Mouse (Mus musculus) neutrophil, adult 83 days (primary cell): ENCODE results near the gene Arhgdig. TPM values are rescaled to one million over a fixed set of nuclear protein-coding genes. Genes with fewer than 3 reads are reported as not detected.

Experiments
- total RNA-seq, 2 experiments: library from RNA; stranded (reverse); gene quantifications; one replicate each; pipeline ENCODE4 v1.2.4; 2023

Gene Arhgdig
- under 1 TPM; 0.55 to 0.57 TPM for total RNA-seq

DNA sequence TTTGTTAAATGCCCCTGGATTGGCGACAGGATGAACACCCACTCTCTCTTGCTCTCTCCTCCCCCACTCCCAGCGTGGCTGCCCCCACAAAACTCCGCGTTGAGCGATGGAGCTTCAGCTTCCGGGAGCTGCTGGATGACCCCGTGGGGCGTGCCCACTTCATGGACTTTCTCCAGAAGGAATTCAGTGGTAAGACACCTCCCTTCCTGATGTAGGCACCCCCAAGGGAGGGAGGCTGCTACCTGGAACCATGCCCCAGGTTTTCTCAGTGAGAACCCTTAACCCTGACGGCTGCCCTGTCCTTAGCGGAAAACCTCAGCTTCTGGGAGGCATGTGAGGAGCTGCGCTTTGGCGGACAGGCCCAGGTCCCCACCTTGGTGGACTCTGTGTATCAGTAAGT lies at the start of gene Arhgdig:
TSS of gene Arhgdig (minus strand) at position 101 of the 400 bp plus-strand sequence.

DNA sequence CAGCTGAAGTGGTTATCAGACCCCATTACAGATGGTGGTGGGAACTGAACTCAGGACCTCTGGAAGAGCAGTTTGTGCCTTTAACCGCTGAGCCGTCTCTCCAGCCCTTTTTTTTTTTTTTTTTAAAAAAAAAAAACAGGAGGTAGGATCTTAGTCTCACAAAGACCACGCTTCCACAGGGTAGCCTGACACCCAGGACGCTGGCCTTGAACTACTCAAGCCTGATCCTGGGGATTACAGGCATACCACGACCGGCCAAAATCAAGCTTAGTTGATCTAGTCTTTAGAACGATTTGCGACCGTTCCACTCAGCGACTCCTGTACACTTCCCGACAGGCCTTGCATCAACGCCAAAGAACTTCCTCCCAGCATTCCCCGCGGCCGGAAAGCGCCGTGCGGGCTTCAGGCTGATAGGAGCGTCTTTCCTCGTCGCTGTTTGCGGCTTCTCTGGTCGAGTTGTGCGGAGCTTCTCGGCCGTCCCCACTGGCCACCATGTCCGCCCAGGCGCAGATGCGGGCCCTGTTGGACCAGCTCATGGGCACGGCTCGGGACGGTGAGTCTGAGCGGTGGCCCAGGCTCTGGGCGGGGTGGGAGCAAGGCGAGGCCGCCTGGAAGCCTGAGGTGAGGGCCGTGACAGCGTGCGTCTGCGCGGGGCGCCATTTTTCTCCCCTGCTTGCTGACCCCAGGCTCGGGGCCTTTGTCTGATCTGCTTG lies 45.1 kb upstream of the Arhgdig start, which contains the start of gene Luc7l:
TSS of gene Luc7l (plus strand) at position 358 of the 713 bp plus-strand sequence.

DNA sequence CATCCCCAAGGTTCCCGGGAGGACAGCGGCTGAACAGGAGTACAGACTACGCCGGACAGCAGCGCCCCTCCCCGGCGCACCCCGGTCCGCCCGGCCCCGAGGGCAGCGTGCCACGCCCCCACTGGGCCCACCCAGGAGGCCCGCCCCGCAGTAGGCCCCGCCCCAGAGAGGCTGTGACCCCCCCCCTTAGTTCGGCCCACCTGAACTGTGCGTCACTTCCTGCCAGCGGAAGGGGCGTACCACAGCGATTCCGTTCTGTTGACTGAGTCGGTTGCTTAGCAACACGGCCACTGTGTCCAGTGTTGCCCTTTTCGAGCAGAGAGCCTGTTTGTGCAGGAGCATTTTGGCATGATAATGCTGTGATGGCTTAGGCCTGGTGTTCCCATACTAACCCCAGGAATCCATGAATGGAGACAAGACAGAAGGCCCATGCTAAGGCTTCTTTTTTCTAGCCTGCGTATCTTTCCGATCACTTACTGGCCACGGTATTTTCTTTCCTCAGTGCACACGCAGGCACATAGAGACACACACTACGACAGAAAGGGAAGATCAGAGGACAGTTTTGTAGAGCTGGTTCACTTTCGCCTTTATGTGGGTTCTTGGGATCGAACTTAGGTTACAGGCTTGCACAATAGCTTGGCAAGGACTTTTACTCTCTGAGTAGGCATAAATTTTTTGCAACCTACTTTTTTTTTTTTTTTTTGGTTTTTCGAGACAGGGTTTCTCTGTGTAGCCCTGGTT lies 36.7 kb upstream of the Arhgdig start, which contains the start of gene Fam234a:
TSS of gene Fam234a (minus strand) at position 142 of the 741 bp plus-strand sequence.

DNA sequence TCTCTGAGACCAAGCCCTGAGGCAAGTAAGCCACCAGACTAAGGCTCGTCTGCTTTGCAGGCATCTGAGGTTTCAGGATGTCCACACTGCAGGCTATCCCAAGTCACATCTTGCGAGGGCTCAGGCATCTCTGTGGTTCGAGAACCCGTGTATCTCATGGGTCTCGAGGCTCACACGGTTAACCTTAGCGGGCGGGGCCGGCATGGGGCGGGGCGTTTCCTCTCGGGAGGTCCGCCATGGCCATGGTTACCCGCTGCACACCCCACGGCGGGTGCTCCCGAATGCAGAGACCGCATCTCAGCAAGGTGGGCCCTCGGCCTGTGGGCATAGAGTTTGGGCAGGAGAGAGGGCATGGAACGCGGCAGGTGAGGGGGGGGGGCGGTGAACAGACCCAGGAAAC lies 4.8 kb downstream of the Arhgdig start, which contains the start of gene Rgs11:
TSS of gene Rgs11 (plus strand) at position 215 of the 400 bp plus-strand sequence.

DNA sequence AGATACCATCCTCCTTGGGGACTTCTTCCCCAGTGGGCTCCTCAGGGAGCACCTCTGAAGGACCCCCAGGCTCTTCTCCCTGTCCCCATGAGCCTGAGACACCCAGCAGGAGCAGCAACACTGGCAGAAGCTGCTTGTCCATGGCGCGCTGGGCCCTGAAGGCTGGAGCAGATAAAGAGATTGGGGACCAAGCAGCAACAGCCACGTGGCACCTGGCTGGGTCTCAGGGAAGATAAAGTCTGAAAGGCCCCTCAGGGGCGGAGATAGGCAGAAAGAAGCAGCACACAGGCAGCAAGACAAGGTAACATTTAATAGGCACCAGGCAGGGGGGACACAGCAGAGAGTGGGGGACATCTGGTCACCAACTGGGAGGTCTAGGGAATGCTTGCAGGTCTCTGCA lies 8.7 kb downstream of the Arhgdig start, which contains the start of gene Pdia2:
TSS of gene Pdia2 (minus strand) at position 196 of the 400 bp plus-strand sequence.

Other genes starting within 250 kb of the Arhgdig start
- 10 to 100 TPM; 17.0 to 22.0 TPM for gene Capn15, start 222.0 kb downstream of the Arhgdig start, total RNA-seq
- 1 to 10 TPM; 1.7 to 1.9 TPM for gene Rab11fip3, start 138.2 kb downstream of the Arhgdig start, total RNA-seq
- gene Decr2, start 117.4 kb downstream of the Arhgdig start, total RNA-seq = 1 to 10 TPM; 3.8 to 4.5 TPM
- gene Nme4, start 112.2 kb downstream of the Arhgdig start, total RNA-seq = 1 to 10 TPM; 5.3 to 5.4 TPM
- gene Tmem8, start 94.5 kb downstream of the Arhgdig start, total RNA-seq = 10 to 100 TPM; 66.8 to 74.8 TPM
- 10 to 100 TPM; 34.5 to 41.7 TPM for gene Mrpl28, start 84.3 kb downstream of the Arhgdig start, total RNA-seq
- 10 to 100 TPM; 37.0 to 40.7 TPM for gene Axin1, start 69.1 kb downstream of the Arhgdig start, total RNA-seq
- gene Pdia2, start 8.7 kb downstream of the Arhgdig start, total RNA-seq = 1 to 10 TPM; 4.4 to 8.5 TPM
- gene Rgs11, start 4.8 kb downstream of the Arhgdig start, total RNA-seq = not detected
- gene Fam234a, start 36.5 kb upstream of the Arhgdig start, total RNA-seq = 10 to 100 TPM; 65.5 to 77.1 TPM
- gene Luc7l, start 45.1 kb upstream of the Arhgdig start, total RNA-seq = 10 to 100 TPM; 36.2 to 36.9 TPM
- 10 to 100 TPM; 14.6 to 15.3 TPM for gene Neurl1b, start 207.0 kb upstream of the Arhgdig start, total RNA-seq